Mouse (Mus musculus): ENCODE data around the gene Bcas1. TPM values are rescaled to one million over a fixed set of nuclear protein-coding genes. Genes with fewer than 3 reads are reported as not detected.

The Bcas1 gene
- polyA plus RNA-seq, 1 experiment from 2014 or later, result 1.9 TPM

GRCm38 (mm10) chr2:170432152-170432551 lies 4.5 kb upstream of the Bcas1 start:
- ATAC-seq, result no peak

GRCm38 (mm10) chr2:170428966-170429365 lies 1.3 kb upstream of the Bcas1 start:
- no peak overlapping the region for H3K4me3 ChIP-seq (replicated peaks; ENCODE audit: low read length)
- ATAC-seq, result no peak
- no peak overlapping the region for H3K4me2 ChIP-seq (ENCODE audit: low read length)
- H3K9me3 ChIP-seq (ENCODE audit: control insufficient read depth, low read length), result no peaks in the 10 kb centered on the region
- no peaks in the 10 kb centered on the region for H3K4me1 ChIP-seq (replicated peaks; ENCODE audit: control insufficient read depth, insufficient read depth, low read length)
- WGBS, result 53% methylated on average over 8 of the region's 8 CpGs
- no peak overlapping the region for H3K9ac ChIP-seq (replicated peaks; ENCODE audit: low read depth, low read length)
- no peaks in the 10 kb centered on the region for H3K36me3 ChIP-seq (ENCODE audit: control insufficient read depth, insufficient read depth)
- H3K27ac ChIP-seq (ENCODE audit: low read length), result no peak overlapping the region
- no peaks in the 10 kb centered on the region for H3K27me3 ChIP-seq (replicated peaks; ENCODE audit: control insufficient read depth, insufficient read depth, low read length)

More at GRCm38 (mm10) chr2:170432152-170432551, 4.5 kb upstream of the Bcas1 start:
- WGBS, result 53% methylated on average over 6 of the region's 6 CpGs
- Histone ChIP-seq H3K27ac (ENCODE audit: low read length) (no peak overlapping the region), H3K36me3 (ENCODE audit: control insufficient read depth, insufficient read depth) (no peaks in the 10 kb centered on the region), H3K9ac (replicated peaks; ENCODE audit: low read depth, low read length) (no peak overlapping the region), H3K4me1 (replicated peaks; ENCODE audit: control insufficient read depth, insufficient read depth, low read length) (no peaks in the 10 kb centered on the region), H3K9me3 (ENCODE audit: control insufficient read depth, low read length) (no peaks in the 10 kb centered on the region), H3K4me2 (ENCODE audit: low read length) (no peak overlapping the region), H3K27me3 (replicated peaks; ENCODE audit: control insufficient read depth, insufficient read depth, low read length) (no peaks in the 10 kb centered on the region), H3K4me3 (replicated peaks; ENCODE audit: low read length) (no peak overlapping the region)

- H3K9me3 ChIP-seq (ENCODE audit: control insufficient read depth, low read length), result no peaks in the 10 kb centered on the region
- ATAC-seq, result no peak
- no peak overlapping the region for H3K9ac ChIP-seq (replicated peaks; ENCODE audit: low read depth, low read length)
- H3K4me1 ChIP-seq (replicated peaks; ENCODE audit: control insufficient read depth, insufficient read depth, low read length), result no peaks in the 10 kb centered on the region
- no peak overlapping the region for H3K4me2 ChIP-seq (ENCODE audit: low read length)
- WGBS, result 64% methylated on average over 3 of the region's 3 CpGs
- no peaks in the 10 kb centered on the region for H3K36me3 ChIP-seq (ENCODE audit: control insufficient read depth, insufficient read depth)
- H3K27me3 ChIP-seq (replicated peaks; ENCODE audit: control insufficient read depth, insufficient read depth, low read length), result no peaks in the 10 kb centered on the region
- no peak overlapping the region for H3K27ac ChIP-seq (ENCODE audit: low read length)
- no peak overlapping the region for H3K4me3 ChIP-seq (replicated peaks; ENCODE audit: low read length)
Measured at GRCm38 (mm10) chr2:170424131-170424530, 3.5 kb downstream of the Bcas1 start.

GRCm38 (mm10) chr2:170421924-170422323 lies 5.7 kb downstream of the Bcas1 start:
- WGBS, result 51% methylated on average over 4 of the region's 4 CpGs
- Histone ChIP-seq H3K9ac (replicated peaks; ENCODE audit: low read depth, low read length) (no peak overlapping the region), H3K9me3 (ENCODE audit: control insufficient read depth, low read length) (no peaks in the 10 kb centered on the region), H3K27ac (ENCODE audit: low read length) (no peak overlapping the region), H3K27me3 (replicated peaks; ENCODE audit: control insufficient read depth, insufficient read depth, low read length) (no peaks in the 10 kb centered on the region; the same call in 1 of the 2 replicates), H3K4me3 (replicated peaks; ENCODE audit: low read length) (no peak overlapping the region), H3K36me3 (ENCODE audit: control insufficient read depth, insufficient read depth) (no peaks in the 10 kb centered on the region), H3K4me1 (replicated peaks; ENCODE audit: control insufficient read depth, insufficient read depth, low read length) (no peaks in the 10 kb centered on the region), H3K4me2 (ENCODE audit: low read length) (no peak overlapping the region)
- no peak for ATAC-seq

- H3K9ac ChIP-seq (replicated peaks; ENCODE audit: low read depth, low read length), result no peak overlapping the region
- no peaks in the 10 kb centered on the region; the same call in 1 of the 2 replicates for H3K27me3 ChIP-seq (replicated peaks; ENCODE audit: control insufficient read depth, insufficient read depth, low read length)
- H3K4me1 ChIP-seq (replicated peaks; ENCODE audit: control insufficient read depth, insufficient read depth, low read length), result no peaks in the 10 kb centered on the region
- H3K36me3 ChIP-seq (ENCODE audit: control insufficient read depth, insufficient read depth), result no peaks in the 10 kb centered on the region
- no peak overlapping the region for H3K4me2 ChIP-seq (ENCODE audit: low read length)
- no peaks in the 10 kb centered on the region for H3K9me3 ChIP-seq (ENCODE audit: control insufficient read depth, low read length)
- WGBS, result 55% methylated on average over 10 of the region's 10 CpGs
- H3K27ac ChIP-seq (ENCODE audit: low read length), result no peak overlapping the region
- H3K4me3 ChIP-seq (replicated peaks; ENCODE audit: low read length), result no peak overlapping the region
- no peak for ATAC-seq
Measured at GRCm38 (mm10) chr2:170418748-170419147, 8.9 kb downstream of the Bcas1 start.

GRCm38 (mm10) chr2:170411490-170412168 lies 16.0 kb downstream of the Bcas1 start:
- no peak overlapping the region for H3K9ac ChIP-seq (replicated peaks; ENCODE audit: low read depth, low read length)
- WGBS, result 17% methylated on average over 13 of the region's 13 CpGs

GRCm38 (mm10) chr2:170410677-170411489 lies 16.8 kb downstream of the Bcas1 start:
- no peak for ATAC-seq
- Histone ChIP-seq H3K9ac (replicated peaks; ENCODE audit: low read depth, low read length) (no peak overlapping the region), H3K4me2 (ENCODE audit: low read length) (peak overlapping the region; percentile 29), H3K4me3 (replicated peaks; ENCODE audit: low read length) (no peak overlapping the region; the same call in 1 of the 2 replicates), H3K9me3 (ENCODE audit: control insufficient read depth, low read length) (no peaks in the 10 kb centered on the region), H3K36me3 (ENCODE audit: control insufficient read depth, insufficient read depth) (no peaks in the 10 kb centered on the region), H3K27ac (ENCODE audit: low read length) (no peak overlapping the region), H3K27me3 (replicated peaks; ENCODE audit: control insufficient read depth, insufficient read depth, low read length) (peaks cover 7% of the 10 kb centered on the region; the same call in 1 of the 2 replicates), H3K4me1 (replicated peaks; ENCODE audit: control insufficient read depth, insufficient read depth, low read length) (peaks cover 9% of the 10 kb centered on the region)
- WGBS, result 37% methylated on average over 23 of the region's 23 CpGs

More at GRCm38 (mm10) chr2:170411490-170412168, 16.0 kb downstream of the Bcas1 start:
- no peaks in the 10 kb centered on the region for H3K36me3 ChIP-seq (ENCODE audit: control insufficient read depth, insufficient read depth)
- peaks cover 2% of the 10 kb centered on the region; the same call in 1 of the 2 replicates for H3K4me1 ChIP-seq (replicated peaks; ENCODE audit: control insufficient read depth, insufficient read depth, low read length)
- no peak overlapping the region; the same call in 1 of the 2 replicates for H3K4me3 ChIP-seq (replicated peaks; ENCODE audit: low read length)
- H3K27ac ChIP-seq (ENCODE audit: low read length), result no peak overlapping the region
- H3K27me3 ChIP-seq (replicated peaks; ENCODE audit: control insufficient read depth, insufficient read depth, low read length), result peaks cover 7% of the 10 kb centered on the region; the same call in 1 of the 2 replicates
- peak overlapping the region; percentile 29 for H3K4me2 ChIP-seq (ENCODE audit: low read length)
- no peaks in the 10 kb centered on the region for H3K9me3 ChIP-seq (ENCODE audit: control insufficient read depth, low read length)
- no peak for ATAC-seq

GRCm38 (mm10) chr2:170406438-170406837 lies 21.2 kb downstream of the Bcas1 start:
- H3K9me3 ChIP-seq (ENCODE audit: control insufficient read depth, low read length), result no peaks in the 10 kb centered on the region
- H3K27me3 ChIP-seq (replicated peaks; ENCODE audit: control insufficient read depth, insufficient read depth, low read length), result peaks cover 5% of the 10 kb centered on the region; the same call in 1 of the 2 replicates
- ATAC-seq, result 0 out of 2 replicates have a peak, but pooled peaks have one; percentile 14
- H3K4me1 ChIP-seq (replicated peaks; ENCODE audit: control insufficient read depth, insufficient read depth, low read length), result peaks cover 19% of the 10 kb centered on the region
- H3K4me3 ChIP-seq (replicated peaks; ENCODE audit: low read length), result no peak overlapping the region
- H3K4me2 ChIP-seq (ENCODE audit: low read length), result no peak overlapping the region
- H3K27ac ChIP-seq (ENCODE audit: low read length), result no peak overlapping the region
- no peaks in the 10 kb centered on the region for H3K36me3 ChIP-seq (ENCODE audit: control insufficient read depth, insufficient read depth)
- WGBS, result 31% methylated on average over 14 of the region's 14 CpGs
- H3K9ac ChIP-seq (replicated peaks; ENCODE audit: low read depth, low read length), result no peak overlapping the region; the same call in 1 of the 2 replicates
